Mouse (Mus musculus) small intestine, adult 2 months (tissue): ENCODE data around the gene Rec114. TPM values are rescaled to one million over a fixed set of nuclear protein-coding genes. Genes with fewer than 3 reads are reported as not detected.

ENCODE experiments used
- H3K27ac ChIP-seq: fragments of 200-500 bp; 2 replicates; pipeline ENCODE4 v1.5.1; 2012; ENCODE audit warnings: low read depth, low read length, control low read depth, inconsistent platforms; ENCODE audit not compliant: insufficient read depth
- H3K27me3 ChIP-seq: fragments of 200-500 bp; 2 replicates; pipeline ENCODE4 v1.6.1; 2012; ENCODE audit warnings: mild to moderate bottlenecking, moderate library complexity, low read length, inconsistent platforms; ENCODE audit not compliant: control insufficient read depth, insufficient read depth
- H3K36me3 ChIP-seq: fragments of 200-500 bp; 2 replicates; pipeline ENCODE4 v1.6.1; 2012; ENCODE audit warnings: mild to moderate bottlenecking, low read length, control low read depth, inconsistent platforms; ENCODE audit not compliant: control insufficient read depth, insufficient read depth
- H3K4me1 ChIP-seq: fragments of 200-500 bp; 2 replicates; pipeline ENCODE4 v1.6.1; 2012; ENCODE audit warnings: low read length, inconsistent platforms, mixed read lengths; ENCODE audit not compliant: control insufficient read depth, insufficient read depth, insufficient read length
- H3K4me3 ChIP-seq: fragments of 200-500 bp; 2 replicates; pipeline ENCODE4 v1.5.1; 2012; ENCODE audit warnings: low read depth, mild to moderate bottlenecking, control low read depth, inconsistent platforms, low read length, moderate library complexity
- CTCF ChIP-seq: fragments of 200-500 bp; IDR thresholded peaks from 2 replicates; pipeline ENCODE4 v1.5.1; 2012; ENCODE audit warnings: low read depth, mild to moderate bottlenecking, control low read depth, inconsistent platforms, low read length, moderate library complexity, mixed read lengths; ENCODE audit not compliant: insufficient replicate concordance, insufficient read length; ENCODE audit errors: extremely low read depth
- POLR2A ChIP-seq: fragments of 200-500 bp; IDR thresholded peaks from 2 replicates; pipeline ENCODE4 v1.6.1; 2012; ENCODE audit warnings: low read depth, mild to moderate bottlenecking, control low read depth, inconsistent platforms, low read length, moderate library complexity
- WGBS: fragments of 180-500 bp; shearing (Covaris S2); methylation state at CpG from one replicate; pipeline ENCODE4 v1.1.7; 2018; 5-methylcytosine and 5-hydroxymethylcytosine counted together
- polyA plus RNA-seq: library from polyadenylated mRNA; depleted of rRNA; stranded (reverse); fragments of >200 nt; gene quantifications from 2 replicates; pipeline ENCODE4 v1.2.3, GENCODE M21; 2012

Rec114 gene
- polyA plus RNA-seq, 1 experiment: not detected

DNA sequence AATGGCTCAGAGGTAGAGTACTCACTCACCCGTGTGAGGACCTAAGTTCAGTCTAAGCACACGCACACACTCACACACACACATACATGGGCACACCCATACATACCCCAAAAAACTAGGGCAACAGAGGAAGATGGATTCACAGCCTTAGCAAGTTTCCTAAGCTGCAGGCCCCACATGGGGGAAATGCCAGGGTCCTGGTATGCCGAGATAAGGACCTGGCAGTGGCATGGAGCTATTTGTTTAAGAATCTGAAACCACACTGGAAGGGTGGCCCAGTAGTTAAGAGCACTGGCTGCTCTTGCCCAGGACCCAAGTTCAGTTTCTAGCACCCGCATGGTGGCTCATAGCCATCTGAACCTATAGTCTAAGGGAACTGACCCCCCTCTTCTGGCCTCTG, 19.4 kb upstream of the Rec114 start:
- no peak for TF ChIP-seq POLR2A
- TF ChIP-seq CTCF: no peak
- Histone ChIP-seq H3K4me3 (no peak overlapping the region), H3K27me3 (no peaks in the 10 kb centered on the region), H3K4me1 (no peaks in the 10 kb centered on the region), H3K27ac (no peak overlapping the region), H3K36me3 (no peaks in the 10 kb centered on the region)
- WGBS: 83% methylated on average over 4 of the region's 4 CpGs

GRCm38 (mm10) chr9:58762086-58762485, 18.3 kb upstream of the Rec114 start:
- no peak overlapping the region for H3K4me3 ChIP-seq
- no peak overlapping the region for H3K27ac ChIP-seq
- no peaks in the 10 kb centered on the region for H3K36me3 ChIP-seq
- H3K27me3 ChIP-seq: no peaks in the 10 kb centered on the region
- H3K4me1 ChIP-seq: no peaks in the 10 kb centered on the region
- WGBS: 33% methylated on average over 2 of the region's 2 CpGs
- TF ChIP-seq CTCF (no peak), POLR2A (no peak)

DNA sequence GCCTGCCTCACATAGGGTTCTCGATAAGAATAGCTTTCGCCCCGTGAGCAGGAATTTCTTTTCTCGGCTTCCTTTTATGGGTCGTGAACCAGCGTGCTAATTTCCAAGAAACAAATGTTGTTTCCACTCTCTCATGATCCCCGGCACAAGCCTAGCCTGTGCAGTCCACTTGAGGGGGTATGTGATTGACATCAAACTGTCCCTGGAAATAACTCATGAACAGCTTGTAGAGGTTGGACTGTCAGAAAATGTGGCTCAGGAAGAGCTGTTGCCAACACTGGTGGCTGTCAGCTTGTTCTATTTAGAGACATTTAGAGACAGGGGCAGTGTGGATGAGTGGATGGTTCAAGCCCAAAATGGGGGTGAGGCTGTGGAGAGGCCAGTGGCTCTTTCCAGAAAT, 15.0 kb upstream of the Rec114 start:
- Histone ChIP-seq H3K27ac (no peak overlapping the region), H3K27me3 (no peaks in the 10 kb centered on the region), H3K36me3 (no peaks in the 10 kb centered on the region), H3K4me3 (no peak overlapping the region), H3K4me1 (no peaks in the 10 kb centered on the region)
- 81% methylated on average over 7 of the region's 7 CpGs for WGBS
- TF ChIP-seq POLR2A: no peak

GRCm38 (mm10) chr9:58756371-58757132, 12.8 kb upstream of the Rec114 start:
- Histone ChIP-seq H3K4me3 (no peak overlapping the region), H3K36me3 (no peaks in the 10 kb centered on the region), H3K4me1 (no peaks in the 10 kb centered on the region), H3K27ac (no peak overlapping the region), H3K27me3 (no peaks in the 10 kb centered on the region)
- 0 out of 2 replicates have a peak, but pooled peaks have one; percentile 6 for TF ChIP-seq CTCF
- no peak for TF ChIP-seq POLR2A
- 62% methylated on average over 12 of the region's 12 CpGs for WGBS

GRCm38 (mm10) chr9:58753606-58754005, 9.8 kb upstream of the Rec114 start:
- no peaks in the 10 kb centered on the region for H3K4me1 ChIP-seq
- 87% methylated on average over 1 of the region's 1 CpGs for WGBS
- TF ChIP-seq POLR2A (no peak), CTCF (no peak)
- no peaks in the 10 kb centered on the region for H3K27me3 ChIP-seq
- H3K27ac ChIP-seq: no peak overlapping the region
- H3K4me3 ChIP-seq: no peak overlapping the region
- H3K36me3 ChIP-seq: no peaks in the 10 kb centered on the region

GRCm38 (mm10) chr9:58748142-58748541, 4.4 kb upstream of the Rec114 start:
- Histone ChIP-seq H3K4me3 (no peak overlapping the region), H3K4me1 (no peaks in the 10 kb centered on the region), H3K27me3 (no peaks in the 10 kb centered on the region), H3K27ac (no peak overlapping the region), H3K36me3 (no peaks in the 10 kb centered on the region)
- 34% methylated on average over 4 of the region's 4 CpGs for WGBS
- TF ChIP-seq CTCF (no peak), POLR2A (no peak)

DNA sequence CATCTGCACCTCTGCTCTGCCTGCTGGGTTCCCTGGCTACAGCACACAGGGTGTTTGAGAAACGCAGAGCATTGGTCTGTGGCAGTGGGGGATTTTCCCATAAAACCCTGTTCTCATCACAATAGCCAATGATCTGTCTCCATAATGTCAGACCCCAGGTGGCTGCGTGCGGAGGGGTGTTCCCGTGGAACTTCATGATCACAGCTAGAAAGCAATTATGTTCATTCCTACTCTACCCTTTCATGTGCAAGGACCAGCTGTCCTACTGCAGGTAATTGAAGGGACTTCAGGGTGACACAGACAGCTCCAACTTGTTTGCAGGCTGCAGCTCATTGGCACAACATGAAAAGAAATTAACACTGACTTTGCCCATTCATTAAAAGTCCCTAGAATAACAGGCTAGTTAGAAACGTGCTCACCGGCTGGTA, 3.6 kb upstream of the Rec114 start:
- no peaks in the 10 kb centered on the region for H3K4me1 ChIP-seq
- 60% methylated on average over 6 of the region's 6 CpGs for WGBS
- H3K27ac ChIP-seq: no peak overlapping the region
- no peak for TF ChIP-seq POLR2A
- no peak for TF ChIP-seq CTCF
- H3K27me3 ChIP-seq: no peaks in the 10 kb centered on the region
- H3K36me3 ChIP-seq: no peaks in the 10 kb centered on the region
- no peak overlapping the region for H3K4me3 ChIP-seq

DNA sequence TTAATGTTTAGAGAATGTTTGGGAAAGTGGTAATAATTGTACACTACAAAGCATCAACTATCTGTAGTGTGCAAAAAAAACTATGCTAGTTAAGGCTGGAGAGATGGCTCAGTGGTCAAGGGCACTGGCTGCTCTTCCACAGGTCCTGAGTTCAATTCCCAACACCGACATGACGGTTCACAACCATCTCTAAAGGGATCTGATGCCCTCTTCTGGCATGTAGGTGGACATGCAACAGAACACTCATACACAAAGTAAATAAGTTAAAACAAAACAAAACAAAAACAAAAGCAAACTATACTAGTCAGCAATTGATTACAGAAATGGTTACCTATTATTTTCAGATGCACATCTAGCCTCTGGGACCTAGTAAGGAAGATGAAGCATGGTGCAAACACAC, 1.1 kb downstream of the Rec114 start:
- TF ChIP-seq POLR2A (no peak), CTCF (no peak)
- no peaks in the 10 kb centered on the region for H3K36me3 ChIP-seq
- no peak overlapping the region for H3K4me3 ChIP-seq
- no peak overlapping the region for H3K27ac ChIP-seq
- H3K4me1 ChIP-seq: no peaks in the 10 kb centered on the region
- WGBS: 93% methylated on average over 2 of the region's 2 CpGs
- H3K27me3 ChIP-seq: no peaks in the 10 kb centered on the region
